Mouse (Mus musculus) retina, postnatal 7 days (tissue): ENCODE data around the gene Mrpl47.
"Not testable (repeated sequence)": the region's sequence is repeated elsewhere in the genome, so short reads cannot be mapped to it uniquely, and the experiment has no call there.

Experiments used
- DNase-seq: peaks from one replicate; pipeline ENCODE4 v3.0.0-alpha.2; 2012; ENCODE audit warnings: low read depth, low spot score

Gene Mrpl47

GRCm38 (mm10) chr3:32737172-32737655 lies at the start of gene Mrpl47:
TSS of gene Mrpl47 (minus strand) at chr3:32737605.
- no peak for DNase-seq

GRCm38 (mm10) chr3:32770781-32771180 lies 33.4 kb upstream of the Mrpl47 start:
- no peak for DNase-seq

DNA sequence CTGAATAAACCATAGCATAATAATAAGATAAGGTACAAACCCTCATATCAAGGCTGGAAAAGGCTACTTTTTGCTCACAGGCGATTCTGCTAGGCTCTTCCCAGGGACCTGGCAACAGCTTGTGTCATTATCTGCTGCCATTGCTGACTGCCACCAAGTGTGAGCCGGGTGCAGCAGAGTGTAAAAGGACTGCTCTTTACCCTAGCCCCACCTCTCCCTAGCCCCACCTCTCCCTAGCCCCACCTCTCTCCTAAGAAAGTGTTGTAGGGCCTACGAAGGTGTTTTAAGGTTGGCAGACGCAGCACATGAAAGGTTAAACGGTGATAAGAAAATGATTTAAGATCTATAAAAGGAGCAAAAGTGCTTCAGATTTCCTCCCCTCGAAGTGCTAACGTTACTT lies 26.5 kb upstream of the Mrpl47 start:
- DNase-seq = no peak

DNA sequence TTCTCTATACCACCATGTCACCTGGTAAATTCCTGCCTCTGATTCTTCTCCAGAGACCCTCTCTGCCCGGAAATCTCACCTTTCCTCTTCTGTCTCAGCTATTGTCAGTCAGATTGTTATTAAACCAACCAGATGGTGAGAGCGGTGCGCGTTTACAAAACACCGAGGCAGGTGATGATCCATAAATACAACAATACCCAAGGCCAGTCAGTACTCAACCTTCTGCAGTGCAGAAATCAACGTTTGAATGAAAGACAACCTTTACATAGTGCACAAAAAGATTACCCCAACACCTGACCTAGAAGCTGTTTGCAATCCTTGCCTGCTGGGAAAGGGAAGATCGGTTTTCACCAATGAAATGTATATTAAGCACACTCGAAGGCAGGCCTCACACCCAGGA lies 25.6 kb upstream of the Mrpl47 start:
- no peak for DNase-seq

- no peak for DNase-seq
Measured at GRCm38 (mm10) chr3:32759212-32759611, 21.8 kb upstream of the Mrpl47 start.

DNA sequence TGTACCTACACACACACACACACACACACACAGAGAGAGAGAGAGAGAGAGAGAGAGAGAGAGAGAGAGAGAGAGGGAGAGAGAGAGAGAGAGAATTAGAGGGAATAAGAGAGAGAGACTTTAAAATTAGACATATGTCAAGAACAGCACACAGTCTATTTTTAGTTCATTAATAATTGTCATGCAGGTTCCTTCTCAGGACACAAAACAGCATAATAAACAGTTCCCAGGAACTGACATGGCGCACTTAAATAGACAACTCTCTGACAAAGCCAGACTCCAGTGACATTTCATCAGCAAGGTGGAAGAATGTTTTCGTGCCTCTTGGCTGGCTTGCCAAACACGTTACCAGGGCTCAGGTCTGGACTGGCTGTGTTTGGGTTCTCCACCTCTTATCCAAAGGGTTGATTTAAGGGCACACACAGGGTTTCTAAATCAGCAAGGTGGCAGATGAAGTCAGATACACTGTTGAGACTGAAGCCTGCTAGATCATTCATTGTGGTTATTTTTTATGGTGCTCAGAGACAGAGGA lies 17.0 kb upstream of the Mrpl47 start:
- no peak for DNase-seq

GRCm38 (mm10) chr3:32749820-32750579 lies 12.6 kb upstream of the Mrpl47 start:
- no peak for DNase-seq

- DNase-seq = no peak
Measured at GRCm38 (mm10) chr3:32748384-32748783, 11.0 kb upstream of the Mrpl47 start.

- not testable (repeated sequence) for DNase-seq
Measured at GRCm38 (mm10) chr3:32745426-32745825, 8.0 kb upstream of the Mrpl47 start.

DNA sequence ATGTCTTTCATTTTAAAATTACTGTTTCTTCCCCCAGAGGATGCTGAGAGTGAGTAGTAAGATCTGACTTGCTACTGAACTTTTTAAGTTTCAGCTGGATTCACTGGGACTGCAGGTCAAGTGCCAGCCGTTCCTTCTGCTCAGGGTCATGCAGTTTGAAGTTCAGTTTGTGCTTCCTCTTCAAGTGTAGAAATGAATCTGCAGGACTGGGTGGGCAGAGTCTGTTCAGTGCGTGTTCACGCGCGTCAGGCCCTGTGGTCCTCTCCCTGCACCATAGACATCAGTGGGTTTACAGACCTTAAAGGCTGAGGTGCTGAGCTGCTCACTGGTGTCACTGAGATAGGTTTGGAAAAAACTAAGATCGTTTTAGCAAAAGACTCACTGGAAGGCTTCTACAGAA lies 7.6 kb upstream of the Mrpl47 start:
- DNase-seq = no peak

DNA sequence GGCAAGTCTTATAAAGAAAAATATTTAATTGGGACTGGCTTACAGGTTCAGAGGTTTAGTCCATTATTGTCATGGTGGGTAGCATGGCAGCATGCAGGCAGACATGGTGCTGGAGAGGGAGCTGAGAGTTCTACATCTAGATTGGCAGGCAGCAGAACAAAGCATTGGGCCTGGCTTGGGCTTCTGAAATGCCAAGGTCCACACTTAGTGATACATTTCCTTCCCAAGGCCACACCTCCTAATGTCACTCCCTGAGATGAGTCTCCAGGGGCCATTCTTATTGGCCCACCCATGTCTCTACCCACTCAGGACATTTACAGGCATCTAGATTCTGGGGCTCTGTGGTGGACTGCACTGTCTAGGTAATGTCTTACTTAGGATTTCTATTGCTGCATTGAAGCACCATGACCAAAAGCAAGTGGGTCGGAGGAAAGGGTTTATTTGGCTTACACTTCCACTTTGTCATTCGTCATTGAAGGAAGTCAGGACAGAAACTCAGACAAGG lies 4.9 kb upstream of the Mrpl47 start:
- no peak for DNase-seq

GRCm38 (mm10) chr3:32738549-32738948 lies 1.1 kb upstream of the Mrpl47 start:
- no peak for DNase-seq

DNA sequence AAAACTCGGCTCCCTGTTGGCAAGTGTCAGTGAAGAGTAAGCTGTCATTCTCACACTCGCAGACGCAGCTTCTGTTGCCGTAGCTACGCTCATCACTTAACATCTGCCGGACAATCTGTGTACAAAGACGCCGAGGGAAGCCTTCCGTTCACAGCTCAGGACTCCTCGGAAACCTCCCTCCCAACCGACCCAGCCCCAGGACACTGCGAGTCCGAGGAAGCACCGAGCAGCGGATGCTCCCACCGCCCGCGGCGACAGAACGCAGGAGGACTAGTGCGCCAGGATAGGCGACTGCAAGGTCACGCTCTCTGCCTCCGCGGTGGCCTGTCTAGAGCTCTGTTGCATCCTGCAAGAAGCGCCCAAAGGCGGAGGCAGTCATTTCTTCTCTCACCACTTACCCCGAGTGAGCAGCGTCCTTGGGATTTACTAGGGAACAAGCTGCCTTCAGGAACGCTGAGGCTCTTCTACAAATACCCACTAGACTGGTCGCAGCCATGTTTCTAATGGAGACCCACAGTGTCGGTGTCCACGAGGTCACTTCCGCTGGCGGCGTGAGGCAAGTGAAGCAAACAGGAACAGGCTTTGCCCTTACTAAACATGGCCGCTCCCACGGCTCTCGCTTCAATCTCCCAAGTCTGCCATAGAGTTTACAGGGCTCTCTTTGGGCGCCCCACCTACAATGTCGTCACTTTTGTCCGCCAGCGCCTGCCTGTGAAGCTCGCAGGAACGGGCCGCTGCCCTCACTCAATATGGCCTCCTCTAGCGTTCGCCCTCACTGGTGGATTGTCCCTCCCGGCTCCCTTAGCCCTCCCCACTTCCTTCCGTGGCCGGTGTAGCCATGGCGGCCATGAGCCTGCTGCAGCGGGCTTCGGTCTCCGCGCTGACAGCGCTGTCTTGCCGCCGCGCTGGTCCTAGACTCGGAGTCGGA lies 897 bp downstream of the Mrpl47 start, which contains the start of gene Ndufb5:
Gene Ndufb5 (plus strand): TSS at position 747 of the 928 bp plus-strand sequence.
- DNase-seq = peak; percentile 99

GRCm38 (mm10) chr3:32727861-32728260 lies 9.5 kb downstream of the Mrpl47 start:
- DNase-seq = no peak

GRCm38 (mm10) chr3:32725951-32726350 lies 11.5 kb downstream of the Mrpl47 start:
- DNase-seq = no peak

DNA sequence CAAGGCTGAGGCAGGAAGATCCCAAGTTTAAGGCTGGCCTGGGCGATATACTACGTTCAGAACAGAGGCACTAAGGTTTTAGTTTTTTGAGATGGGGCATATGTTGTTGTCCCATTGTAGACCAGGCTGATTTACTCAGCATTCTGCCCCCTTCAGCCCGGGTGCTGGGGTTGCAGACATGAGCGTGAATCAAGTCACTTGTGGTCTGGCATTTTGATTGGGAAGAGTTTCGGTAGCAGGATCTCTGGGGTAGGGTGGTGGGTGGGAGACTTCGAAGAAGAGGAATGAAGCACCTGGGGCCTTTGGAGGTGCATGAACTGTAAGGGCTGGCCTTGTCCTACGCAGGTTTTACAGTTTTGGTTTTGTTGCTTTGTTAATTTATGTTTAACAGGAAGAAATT lies 13.2 kb downstream of the Mrpl47 start:
- DNase-seq = no peak

DNA sequence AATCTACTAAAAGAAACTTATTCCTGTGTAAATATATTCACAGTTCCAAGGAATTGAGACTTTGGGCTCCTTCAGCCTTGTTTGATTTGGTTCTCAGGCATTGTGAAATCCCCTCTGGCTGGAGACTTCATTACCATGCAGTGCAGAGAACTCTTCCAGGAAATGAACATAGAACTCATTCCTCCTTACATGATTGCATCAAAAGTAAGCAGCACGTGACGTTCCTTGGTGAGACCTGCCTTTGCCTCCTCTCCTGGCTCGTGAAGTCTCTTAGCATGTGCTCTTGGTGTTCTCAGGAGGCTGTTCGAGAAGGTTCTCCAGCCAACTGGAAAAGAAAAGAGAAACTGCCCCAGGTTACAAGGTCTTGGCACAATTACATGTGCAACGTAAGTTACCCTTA lies 19.1 kb downstream of the Mrpl47 start:
- DNase-seq = no peak

DNA sequence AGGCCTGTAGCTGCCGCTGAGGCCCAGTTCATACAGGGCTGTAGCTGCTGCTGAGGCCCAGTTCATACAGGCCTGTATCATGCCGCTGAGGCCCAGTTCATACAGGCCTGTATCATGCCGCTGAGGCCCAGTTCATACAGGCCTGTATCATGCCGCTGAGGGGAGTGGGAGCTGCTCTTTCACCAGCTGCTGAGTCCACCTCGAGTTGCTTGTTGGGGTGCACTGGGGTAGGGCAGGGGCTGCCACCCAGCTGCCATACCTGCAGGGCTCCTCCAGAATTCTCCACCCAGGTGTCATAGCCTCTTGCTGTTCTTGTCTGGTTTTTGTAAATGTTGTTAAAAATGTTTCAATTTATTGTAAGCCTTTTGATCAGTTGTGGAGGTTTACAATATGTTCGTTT lies 20.0 kb downstream of the Mrpl47 start:
- not testable (repeated sequence) for DNase-seq

DNA sequence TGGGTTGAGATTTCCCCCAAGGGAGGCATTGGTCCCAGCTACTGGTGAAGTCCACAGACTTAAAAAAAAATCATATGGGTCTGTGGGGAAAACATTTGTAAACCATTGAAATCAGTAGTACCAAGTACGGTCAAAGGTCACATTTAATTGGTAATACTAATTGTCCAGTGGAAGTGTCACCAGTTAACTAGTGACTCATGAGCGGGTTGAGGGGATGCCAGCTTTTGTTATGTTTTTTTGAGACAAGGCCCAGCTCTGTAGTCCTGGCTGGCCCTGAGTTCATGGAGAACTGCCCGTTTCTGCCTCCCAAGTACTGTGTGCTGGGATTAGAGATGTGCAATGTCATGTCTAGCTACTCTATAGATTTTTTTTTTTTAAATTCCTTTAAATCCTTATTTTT lies 23.7 kb downstream of the Mrpl47 start:
- no peak for DNase-seq

- no peak for DNase-seq
Measured at GRCm38 (mm10) chr3:32709388-32709787, 28.0 kb downstream of the Mrpl47 start.

DNA sequence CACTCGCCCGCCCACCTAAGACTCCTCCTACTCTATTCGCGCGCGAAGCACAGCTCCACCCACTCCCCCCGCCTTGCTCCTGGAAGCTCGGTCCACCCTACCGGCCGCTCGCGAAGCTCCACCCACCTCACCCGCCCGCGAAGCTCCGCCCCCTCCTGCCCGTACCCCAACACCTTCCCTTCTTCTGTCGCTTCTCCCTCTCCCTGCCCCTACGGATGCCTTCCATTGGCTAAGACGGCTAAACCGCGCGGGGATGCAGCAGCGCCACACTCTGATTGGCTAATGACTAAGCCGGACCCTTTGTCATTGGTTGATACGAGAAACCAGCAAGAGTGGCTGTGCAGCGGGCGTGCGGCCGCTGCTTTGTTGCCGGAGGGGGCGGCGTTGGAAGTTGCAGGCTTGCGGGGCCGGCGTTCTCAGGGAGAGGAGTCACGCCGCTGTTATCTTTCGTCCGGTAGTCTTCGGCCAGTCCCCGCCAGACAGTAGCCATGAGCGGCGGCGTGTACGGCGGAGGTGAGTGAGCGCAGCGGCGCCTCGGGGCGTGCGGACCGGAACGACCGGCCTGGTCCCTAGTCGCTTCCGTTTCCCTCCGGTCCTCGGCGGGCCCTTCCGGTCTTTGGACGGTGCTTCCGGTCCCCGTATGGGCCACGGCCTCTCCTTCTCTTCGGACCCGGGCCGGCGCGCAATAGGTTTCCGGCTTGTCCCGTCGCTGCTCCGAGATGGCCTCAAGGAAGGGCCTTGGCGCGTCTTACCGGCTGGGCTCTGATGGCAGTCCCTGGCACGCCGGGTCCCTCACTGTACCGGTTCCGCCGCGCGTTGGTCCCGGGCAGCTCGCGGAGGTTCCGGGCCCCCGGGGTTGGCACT lies 28.8 kb downstream of the Mrpl47 start:
- peak; percentile 98 for DNase-seq
